Mouse (Mus musculus) spleen, adult 2 months (tissue): ENCODE measurements around the gene Clec10a. TPM values are rescaled to one million over a fixed set of nuclear protein-coding genes. Genes with fewer than 3 reads are reported as not detected.
"Not testable (repeated sequence)": the region's sequence is repeated elsewhere in the genome, so short reads cannot be mapped to it uniquely, and the experiment has no call there.

Experiments used
- DNase-seq, 2 experiments: peaks; one replicate each; pipeline versions ENCODE4 v3.0.0 to v3.0.0-alpha.2; 2012 to 2021; ENCODE audit warnings: low spot score in 2 of 2, low read depth in 1 of 2
- H3K27ac ChIP-seq: fragments of 200-500 bp; 2 replicates; pipeline ENCODE4 v1.5.1; 2012; ENCODE audit warnings: low read length, inconsistent platforms; ENCODE audit not compliant: insufficient read depth
- H3K27me3 ChIP-seq: fragments of 200-500 bp; 2 replicates; pipeline ENCODE4 v1.6.1; 2012; ENCODE audit warnings: mild to moderate bottlenecking, moderate library complexity, low read length, inconsistent platforms; ENCODE audit not compliant: control insufficient read depth, insufficient read depth
- H3K36me3 ChIP-seq: fragments of 200-500 bp; 2 replicates; pipeline ENCODE4 v1.6.1; 2012; ENCODE audit warnings: mild to moderate bottlenecking, low read length, inconsistent platforms; ENCODE audit not compliant: control insufficient read depth, insufficient read depth
- H3K4me1 ChIP-seq: fragments of 200-500 bp; 2 replicates; pipeline ENCODE4 v1.6.1; 2011; ENCODE audit warnings: inconsistent platforms; ENCODE audit not compliant: control insufficient read depth, insufficient read depth, insufficient read length
- H3K4me3 ChIP-seq: fragments of 200-500 bp; 2 replicates; pipeline ENCODE4 v1.5.1; 2011; ENCODE audit warnings: mild to moderate bottlenecking, inconsistent platforms; ENCODE audit not compliant: insufficient read depth, insufficient read length; ENCODE audit errors: extremely low read depth
- CTCF ChIP-seq: fragments of 200-500 bp; IDR thresholded peaks from 2 replicates; pipeline ENCODE4 v1.5.1; 2011; ENCODE audit warnings: mild to moderate bottlenecking, inconsistent platforms; ENCODE audit not compliant: insufficient read depth, insufficient read length, insufficient replicate concordance; ENCODE audit errors: extremely low read depth
- POLR2A ChIP-seq: fragments of 200-500 bp; IDR thresholded peaks from 2 replicates; pipeline ENCODE4 v1.6.1; 2011; ENCODE audit warnings: low read depth, low read length, inconsistent platforms
- WGBS: fragments of 180-500 bp; shearing (Covaris S2); methylation state at CpG from one replicate; pipeline ENCODE4 v1.1.7; 2018; 5-methylcytosine and 5-hydroxymethylcytosine counted together
- polyA plus RNA-seq: library from polyadenylated mRNA; depleted of rRNA; stranded (reverse); fragments of >200 nt; gene quantifications from 2 replicates; pipeline ENCODE4 v1.2.3, GENCODE M21; 2012

Gene Clec10a
- polyA plus RNA-seq, 1 experiment: 4.1 TPM

DNA sequence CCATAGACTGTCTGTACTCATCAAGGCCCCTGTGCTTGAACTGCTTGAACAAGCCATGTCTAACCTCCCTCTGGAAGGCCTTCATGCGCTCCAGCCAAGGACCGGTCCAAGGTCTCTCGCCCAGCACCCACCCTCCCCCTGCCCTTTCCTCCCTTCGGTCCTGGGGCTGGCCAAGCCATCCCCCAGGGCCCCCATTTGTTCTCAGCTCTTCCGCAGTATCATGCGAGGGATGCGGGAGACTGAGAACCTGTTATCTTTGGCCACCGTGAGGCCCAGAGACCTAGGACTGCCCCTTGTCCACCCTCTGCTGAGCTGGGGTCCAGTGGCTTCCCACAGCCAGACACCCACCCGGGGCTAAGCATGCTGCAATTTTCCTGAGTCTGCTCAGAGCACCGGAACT lies 16.8 kb upstream of the Clec10a start:
- Histone ChIP-seq H3K36me3 (no peaks in the 10 kb centered on the region), H3K27ac (no peak overlapping the region), H3K4me3 (no peak overlapping the region), H3K27me3 (no peaks in the 10 kb centered on the region), H3K4me1 (no peaks in the 10 kb centered on the region)
- no peak for TF ChIP-seq POLR2A
- no peak for DNase-seq
- WGBS: 92% methylated on average over 10 of the region's 10 CpGs

DNA sequence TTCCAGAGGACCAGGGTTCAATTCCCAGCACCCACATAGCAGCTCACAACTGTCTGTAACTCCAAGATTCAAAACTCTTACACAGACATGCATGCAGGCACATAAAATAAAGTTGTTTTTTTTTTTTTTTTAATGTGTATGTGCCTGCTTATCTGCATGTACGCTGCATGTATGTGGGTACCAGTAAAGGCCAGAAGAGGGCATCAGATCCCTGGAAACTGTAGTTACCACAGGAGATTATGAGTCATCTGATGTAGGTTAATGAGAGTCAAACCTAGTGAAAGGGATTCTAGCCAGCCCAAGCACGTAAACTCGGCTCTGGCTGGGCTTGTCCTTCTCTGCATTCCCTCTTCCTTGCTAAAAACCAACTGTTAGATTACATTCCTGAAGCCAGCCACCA lies 4.9 kb upstream of the Clec10a start:
- DNase-seq: no peak
- no peaks in the 10 kb centered on the region; the same call in 1 of the 2 replicates for H3K27me3 ChIP-seq
- TF ChIP-seq POLR2A (no peak), CTCF (no peak)
- 81% methylated on average over 3 of the region's 3 CpGs for WGBS
- H3K4me3 ChIP-seq: no peak overlapping the region
- H3K4me1 ChIP-seq: no peaks in the 10 kb centered on the region
- H3K36me3 ChIP-seq: no peaks in the 10 kb centered on the region
- no peak overlapping the region for H3K27ac ChIP-seq

DNA sequence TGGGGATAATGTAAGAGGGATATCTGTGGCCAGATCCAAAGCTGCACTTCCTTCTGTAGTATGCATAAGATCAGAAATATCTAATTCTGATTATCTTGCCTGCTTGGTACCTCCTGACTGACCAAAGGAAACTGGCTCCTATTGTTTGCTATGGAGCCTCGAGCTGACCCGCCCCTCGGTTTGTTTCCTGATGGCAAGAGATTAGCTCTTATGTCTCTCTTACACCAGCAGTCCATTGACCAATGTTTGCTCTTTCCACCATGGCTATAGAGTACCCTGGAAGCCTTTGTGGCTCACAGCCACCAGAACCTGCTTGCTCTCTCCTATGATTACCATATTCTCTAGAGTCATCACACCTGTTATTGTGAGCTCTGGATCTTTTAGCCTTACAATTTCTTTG lies 6.3 kb downstream of the Clec10a start:
- Histone ChIP-seq H3K27me3 (no peaks in the 10 kb centered on the region; the same call in 1 of the 2 replicates), H3K4me3 (no peak overlapping the region), H3K4me1 (no peaks in the 10 kb centered on the region), H3K36me3 (no peaks in the 10 kb centered on the region), H3K27ac (no peak overlapping the region)
- TF ChIP-seq CTCF (no peak), POLR2A (no peak)
- no peak for DNase-seq
- WGBS: 79% methylated on average over 3 of the region's 3 CpGs

DNA sequence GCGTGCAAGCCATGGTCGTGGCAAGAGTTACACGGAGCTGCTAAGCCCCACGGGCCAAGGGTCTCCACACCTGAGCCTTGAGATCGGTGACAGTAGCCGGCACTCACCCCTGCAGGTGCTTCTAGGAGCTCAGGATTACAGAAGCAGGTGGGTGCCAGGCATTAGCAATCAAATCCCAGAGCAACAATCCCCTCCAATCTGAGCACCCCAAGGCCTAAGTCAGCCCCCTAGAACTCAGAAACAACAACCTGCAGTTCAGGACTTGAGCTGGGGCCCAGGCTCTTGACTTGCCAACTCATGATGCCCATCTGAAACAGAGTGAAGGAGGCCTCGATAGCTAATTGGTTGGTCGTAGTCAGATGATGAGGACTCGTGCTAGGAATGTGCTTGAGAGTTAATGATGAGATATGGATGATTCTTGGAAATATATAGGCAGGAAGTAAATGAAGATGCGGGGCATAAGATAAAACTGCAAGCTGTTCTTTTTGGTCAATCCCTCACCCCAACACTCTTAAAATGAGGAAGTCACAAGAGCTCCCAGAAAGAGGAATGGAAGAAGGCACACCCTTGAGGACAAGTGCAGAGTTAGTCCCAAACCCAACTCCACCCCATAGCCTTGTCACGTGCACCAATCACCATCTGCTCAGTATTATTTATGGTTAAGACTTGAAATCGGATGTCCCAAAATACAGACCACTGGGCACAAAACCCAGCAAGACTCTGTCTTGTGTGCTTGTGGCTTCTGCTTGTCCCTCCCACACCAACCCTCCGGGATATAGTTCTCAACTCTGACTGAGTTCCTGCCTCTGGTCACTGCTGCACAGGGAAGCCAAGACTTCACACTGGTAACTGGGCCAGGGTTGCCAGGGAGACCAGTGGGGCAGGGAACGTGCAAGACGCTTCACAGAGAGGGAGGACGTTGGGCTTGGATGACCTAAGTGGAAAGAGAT lies 10.2 kb downstream of the Clec10a start:
- no peaks in the 10 kb centered on the region; the same call in 1 of the 2 replicates for H3K27me3 ChIP-seq
- H3K4me1 ChIP-seq: no peaks in the 10 kb centered on the region
- no peak for DNase-seq
- no peak overlapping the region for H3K4me3 ChIP-seq
- no peaks in the 10 kb centered on the region for H3K36me3 ChIP-seq
- no peak overlapping the region for H3K27ac ChIP-seq
- TF ChIP-seq CTCF (no peak), POLR2A (no peak)
- WGBS: 52% methylated on average over 16 of the region's 16 CpGs

DNA sequence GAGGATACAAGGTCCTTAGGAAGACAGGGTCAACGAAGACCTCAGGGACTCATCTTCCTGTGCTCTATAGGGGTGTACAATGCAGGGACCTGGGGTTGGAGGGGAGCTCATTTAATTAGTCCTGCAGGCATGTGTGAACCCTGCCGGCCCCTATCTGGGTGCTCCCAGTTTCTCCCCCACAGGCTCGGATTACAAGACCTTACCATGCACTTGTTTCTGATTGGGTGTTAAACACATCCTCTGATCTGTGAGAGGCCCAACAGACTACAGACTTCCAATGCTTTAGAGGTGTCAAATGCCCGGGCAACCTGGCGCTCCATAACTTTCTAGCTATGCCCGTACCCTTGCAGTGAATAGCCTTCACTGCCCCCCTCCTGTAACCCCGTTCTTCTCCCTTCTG lies 12.1 kb downstream of the Clec10a start:
- Histone ChIP-seq H3K27me3 (no peaks in the 10 kb centered on the region), H3K4me3 (no peak overlapping the region), H3K36me3 (no peaks in the 10 kb centered on the region), H3K4me1 (no peaks in the 10 kb centered on the region), H3K27ac (no peak overlapping the region)
- 85% methylated on average over 7 of the region's 7 CpGs for WGBS
- TF ChIP-seq CTCF: no peak
- TF ChIP-seq POLR2A: no peak
- DNase-seq: no peak

DNA sequence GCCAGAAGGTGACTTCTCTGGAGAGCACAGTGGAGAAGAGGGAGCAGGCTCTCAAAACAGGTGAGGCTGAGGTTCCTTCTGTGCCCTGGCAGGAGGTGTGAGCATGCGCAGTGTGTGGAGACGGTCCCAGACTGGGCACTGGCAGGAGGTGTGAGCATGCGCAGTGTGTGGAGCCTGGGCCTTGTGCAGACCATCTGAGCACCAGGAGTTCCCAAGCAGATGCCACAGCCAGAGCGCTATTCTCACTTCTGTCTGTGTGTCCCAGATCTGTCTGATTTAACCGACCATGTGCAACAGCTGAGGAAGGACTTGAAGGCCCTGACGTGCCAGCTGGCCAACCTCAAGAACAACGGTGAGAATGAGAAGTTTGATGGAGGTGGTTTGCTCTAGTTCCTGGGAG lies 13.5 kb downstream of the Clec10a start:
- not testable (repeated sequence) for H3K36me3 ChIP-seq, H3K4me3 ChIP-seq, H3K27ac ChIP-seq, H3K4me1 ChIP-seq, DNase-seq, H3K27me3 ChIP-seq
- WGBS: 49% methylated on average over 7 of the region's 7 CpGs

DNA sequence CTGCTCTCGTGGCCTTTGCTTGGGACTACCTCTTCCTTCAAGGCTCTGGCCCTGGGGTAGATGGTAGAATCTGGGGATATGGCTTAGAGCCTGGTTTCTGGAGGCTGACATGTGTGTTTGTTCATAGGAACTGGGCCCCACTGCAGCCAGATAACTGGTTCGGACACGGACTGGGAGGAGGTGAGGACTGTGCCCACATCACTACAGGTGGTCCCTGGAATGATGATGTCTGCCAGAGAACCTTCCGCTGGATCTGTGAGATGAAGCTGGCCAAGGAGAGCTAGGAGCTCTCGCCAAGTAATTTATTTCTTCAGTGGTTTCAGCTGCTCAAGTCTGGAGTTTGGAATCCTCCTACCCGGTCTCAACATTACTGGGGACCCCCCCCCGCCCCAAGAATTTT lies 14.3 kb downstream of the Clec10a start:
- WGBS: 88% methylated on average over 7 of the region's 7 CpGs
- Histone ChIP-seq H3K27ac (no peak overlapping the region), H3K27me3 (no peaks in the 10 kb centered on the region), H3K4me1 (no peaks in the 10 kb centered on the region), H3K36me3 (no peaks in the 10 kb centered on the region), H3K4me3 (no peak overlapping the region)
- TF ChIP-seq POLR2A: no peak
- TF ChIP-seq CTCF: no peak
- DNase-seq: no peak
